Mouse (Mus musculus): Measurements from ENCODE around the gene E130208F15Rik.

Gene E130208F15Rik

DNA sequence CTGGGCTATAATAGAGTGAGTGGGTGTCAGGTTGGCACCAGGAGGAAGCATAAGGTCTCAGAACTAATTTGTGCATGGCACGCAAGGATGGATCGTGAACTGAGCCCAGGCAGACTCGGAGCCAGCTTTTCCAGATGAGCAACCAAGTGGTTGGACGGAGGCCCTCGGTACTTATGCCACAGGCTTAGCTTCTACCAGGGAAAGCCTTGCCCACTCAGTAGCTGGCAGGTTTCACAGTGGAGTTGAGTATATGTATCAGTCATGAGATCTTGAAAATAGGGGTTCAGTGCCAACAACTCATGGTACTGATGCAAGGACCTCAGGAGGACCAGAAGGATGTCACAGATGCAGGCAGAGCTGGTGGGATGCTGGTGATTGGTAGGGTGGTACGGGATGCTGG, 14.1 kb downstream of the E130208F15Rik start:
- no peak for DNase-seq (ENCODE audit: low read depth)

DNA sequence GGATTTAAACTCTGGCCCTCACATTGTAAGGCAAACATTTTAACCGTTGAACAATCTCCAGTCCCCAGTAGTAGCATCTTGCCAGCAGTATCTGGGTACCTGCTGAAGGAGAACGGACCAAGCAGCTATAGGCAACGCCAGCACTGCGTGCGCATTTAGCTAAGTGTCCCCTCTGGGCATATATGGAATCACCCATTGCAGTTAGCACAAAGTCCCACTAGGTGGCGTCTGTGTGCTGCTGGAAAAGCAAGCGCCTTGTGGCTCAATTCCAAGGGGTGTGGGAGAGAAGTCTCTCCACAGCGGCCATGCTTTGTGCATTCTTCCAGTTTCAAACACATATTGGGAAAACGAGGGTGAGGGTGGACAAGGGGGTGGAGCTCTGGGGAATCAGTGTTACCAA, 14.8 kb downstream of the E130208F15Rik start:
- peak; percentile 85 for DNase-seq (ENCODE audit: low read depth)

DNA sequence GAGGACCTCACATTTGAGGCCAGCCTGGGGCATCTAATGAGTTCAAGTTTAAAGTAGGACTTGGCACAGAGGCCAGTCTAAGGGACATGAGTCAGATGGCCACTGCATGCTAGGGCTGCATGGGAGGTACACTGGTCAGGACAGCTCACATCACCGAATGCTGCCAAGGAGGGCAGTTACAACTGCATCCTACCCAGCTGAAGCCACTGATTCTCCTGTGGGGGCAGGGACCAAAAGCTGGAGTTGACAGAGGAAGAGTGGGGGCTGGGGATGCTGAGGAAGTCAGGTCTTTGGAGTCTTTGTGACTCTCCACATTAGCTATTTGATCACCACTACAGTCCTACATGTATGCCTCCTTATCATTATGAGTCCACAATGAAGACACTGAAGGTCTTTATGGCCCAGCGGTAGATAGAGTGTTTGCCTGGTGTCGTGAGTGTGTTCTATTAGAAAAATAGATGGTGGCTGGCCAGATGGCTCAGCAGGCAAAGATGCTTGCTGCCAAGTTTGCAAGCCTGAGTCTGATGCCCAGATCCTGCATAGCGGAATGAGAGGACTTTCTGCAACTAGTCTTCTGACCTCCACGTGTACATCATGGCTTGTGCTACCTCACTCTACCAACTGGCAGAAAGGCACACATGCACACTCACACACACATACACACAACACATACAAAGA, 18.0 kb downstream of the E130208F15Rik start:
- DNase-seq (ENCODE audit: low read depth) = no peak

DNA sequence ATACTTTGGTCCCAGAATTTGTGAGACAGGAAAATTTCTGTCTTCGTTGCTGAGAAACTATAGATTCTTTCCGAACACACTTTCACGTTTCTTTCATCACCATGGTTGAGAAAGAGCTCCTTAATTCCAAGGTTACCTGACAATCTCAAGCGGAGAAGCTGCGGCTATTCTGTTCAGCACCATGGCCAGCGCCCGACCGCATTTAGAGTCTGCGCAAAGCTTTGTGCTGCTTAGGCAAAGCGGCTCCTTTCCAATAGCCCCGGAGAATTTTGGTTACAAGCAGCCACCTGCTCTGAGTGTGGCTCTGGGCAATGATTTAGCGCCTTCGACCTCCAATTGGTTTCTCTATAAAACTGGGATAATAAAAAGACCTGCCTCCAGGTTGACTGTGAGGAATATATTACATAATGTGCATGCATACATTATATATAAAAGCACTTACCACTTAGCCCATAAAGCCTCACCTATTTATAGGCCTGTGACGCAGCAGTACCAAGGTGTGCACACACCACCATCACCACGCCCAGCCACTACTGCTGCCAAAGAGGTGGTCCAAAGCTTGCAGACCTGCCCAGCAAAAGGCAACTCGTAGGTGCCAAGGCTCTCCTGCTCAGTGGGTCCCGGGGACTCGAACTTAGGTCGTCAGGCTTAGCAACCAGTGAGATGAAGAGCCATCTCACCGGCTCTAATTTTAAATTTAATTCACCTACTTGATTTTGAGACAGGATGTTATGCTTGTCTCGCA, 25.3 kb downstream of the E130208F15Rik start:
- peak; percentile 82 for DNase-seq (ENCODE audit: low read depth)

DNA sequence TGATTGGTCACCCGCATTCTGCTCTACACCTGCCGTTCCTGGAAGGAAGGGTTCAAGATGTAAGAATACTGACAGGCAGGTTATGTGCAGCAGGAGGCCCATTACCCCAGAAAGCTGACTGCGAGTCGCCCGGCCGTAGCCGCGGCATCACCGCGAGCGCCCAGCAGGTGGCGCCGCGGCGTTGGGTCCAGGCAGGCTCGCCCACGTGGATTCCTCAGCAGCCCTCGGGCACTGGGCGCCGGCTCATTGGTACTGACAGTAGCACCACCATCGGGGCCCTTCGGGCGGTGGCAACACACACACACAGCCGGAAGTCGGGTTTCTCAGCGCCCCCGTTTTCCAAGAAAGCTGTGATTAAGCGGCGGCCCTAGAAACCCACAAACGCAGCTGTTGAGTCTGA, 26.3 kb downstream of the E130208F15Rik start:
- peak; percentile 81 for DNase-seq (ENCODE audit: low read depth)

DNA sequence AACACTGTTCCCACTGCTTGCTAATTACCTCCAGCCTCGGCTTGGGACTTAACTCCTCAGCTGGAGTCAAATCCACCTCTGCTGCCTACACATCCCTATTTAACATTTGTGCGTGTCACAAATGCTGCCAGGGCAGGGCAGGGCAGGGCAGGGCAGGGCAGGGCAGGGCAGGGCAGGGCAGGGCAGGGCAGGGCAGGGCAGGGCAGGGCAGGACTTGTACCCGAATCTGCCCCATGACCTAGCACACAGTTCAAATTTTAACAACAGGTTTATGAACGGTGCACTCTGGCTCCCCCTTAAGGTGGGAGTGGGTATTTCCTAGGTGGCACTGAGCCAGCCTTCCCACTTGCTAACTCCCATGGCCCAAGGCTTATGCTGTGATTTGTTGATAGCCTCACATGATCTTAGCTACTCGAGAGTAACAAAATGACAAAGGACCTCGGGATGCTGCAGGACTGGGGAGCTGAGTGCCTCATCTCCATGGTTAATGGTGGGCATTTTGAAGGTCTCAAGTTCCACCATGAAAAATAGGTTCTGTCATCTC, 31.8 kb downstream of the E130208F15Rik start:
- DNase-seq (ENCODE audit: low read depth) = peak; percentile 86

DNA sequence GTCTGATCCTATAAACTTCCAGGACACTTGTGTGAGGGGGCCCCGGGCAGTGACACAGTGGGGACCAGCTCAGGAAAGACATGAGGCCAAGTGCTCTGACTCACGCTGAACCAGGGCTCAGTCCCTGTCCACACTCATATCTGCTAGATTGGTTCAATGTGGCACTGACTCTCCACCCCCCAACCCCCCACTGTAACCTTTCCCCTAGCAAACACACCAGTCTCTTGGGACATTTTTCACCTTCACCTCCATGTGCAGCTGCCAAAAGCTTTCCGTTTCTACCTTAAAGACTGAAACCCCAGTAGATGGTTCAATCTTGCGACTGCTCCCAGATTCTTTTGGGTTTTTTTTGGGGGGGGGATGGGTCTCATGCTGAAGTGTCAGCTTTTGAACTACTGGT, 32.5 kb downstream of the E130208F15Rik start:
- no peak for DNase-seq (ENCODE audit: low read depth)

DNA sequence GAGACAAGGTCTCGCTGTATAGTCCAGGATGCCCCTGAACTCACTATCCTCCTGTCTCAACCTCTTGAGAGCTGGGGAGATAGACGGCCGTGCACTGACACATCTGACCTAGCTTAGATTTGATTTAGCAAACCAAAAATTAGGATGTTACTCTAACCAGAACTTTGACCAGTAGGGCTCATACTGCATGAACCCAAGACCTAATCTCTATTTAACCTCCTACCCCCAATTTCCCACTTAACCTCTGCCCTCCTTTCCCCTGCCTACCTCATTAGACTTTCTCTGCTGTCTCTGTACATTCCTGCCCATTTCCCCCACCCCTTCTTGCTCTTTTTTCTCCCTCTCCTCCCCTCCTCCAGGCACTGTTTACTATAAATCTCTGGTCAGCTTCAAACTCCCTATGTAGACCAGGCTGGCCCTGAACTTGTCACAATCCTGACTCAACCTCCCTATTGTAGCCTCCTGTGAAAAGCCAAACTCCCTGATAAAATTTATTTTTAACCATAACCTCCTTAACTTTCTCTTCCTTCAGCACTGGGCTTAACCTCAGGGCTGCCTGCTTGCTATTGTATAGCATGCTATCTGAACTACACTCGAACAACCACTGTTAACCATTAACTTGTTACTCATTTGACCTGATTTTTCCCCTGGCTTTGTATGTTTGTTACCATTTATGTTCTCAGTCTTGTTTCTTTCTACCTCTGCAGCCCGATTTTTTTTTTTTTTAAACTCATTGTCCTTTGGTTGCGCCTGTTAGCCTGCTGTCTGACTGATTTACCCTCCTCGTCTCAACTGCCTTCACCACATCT, 37.0 kb downstream of the E130208F15Rik start:
- no peak for DNase-seq (ENCODE audit: low read depth)

DNA sequence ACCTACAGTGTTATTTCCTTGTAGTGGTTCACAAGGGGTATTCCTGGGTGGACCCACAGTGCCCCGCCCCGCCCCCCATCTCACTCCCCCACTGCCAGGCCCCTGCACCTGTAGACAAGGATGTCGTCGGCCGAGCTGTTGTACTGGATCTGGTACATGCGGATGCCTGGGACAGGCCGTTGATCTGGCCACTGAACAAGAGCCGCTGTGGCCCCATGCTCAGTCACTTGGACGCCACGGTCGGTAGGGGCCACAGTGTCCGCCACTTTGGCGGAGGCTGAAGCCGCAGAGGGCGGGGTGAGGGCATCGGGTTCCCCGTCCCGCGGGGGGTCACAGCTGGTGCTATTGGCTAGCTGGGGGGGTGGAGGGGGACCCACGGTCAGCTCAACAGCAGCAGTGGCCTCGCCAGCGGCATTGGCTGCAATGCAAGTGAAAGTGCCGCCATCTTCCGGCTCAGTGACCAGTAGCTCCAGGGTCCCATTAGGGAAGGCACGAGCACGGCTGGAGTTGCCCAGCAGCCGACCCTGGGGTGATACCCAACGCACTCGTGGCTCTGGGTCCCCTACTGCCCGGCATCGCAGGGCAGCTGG, 37.8 kb downstream of the E130208F15Rik start:
- no peak for DNase-seq (ENCODE audit: low read depth)

DNA sequence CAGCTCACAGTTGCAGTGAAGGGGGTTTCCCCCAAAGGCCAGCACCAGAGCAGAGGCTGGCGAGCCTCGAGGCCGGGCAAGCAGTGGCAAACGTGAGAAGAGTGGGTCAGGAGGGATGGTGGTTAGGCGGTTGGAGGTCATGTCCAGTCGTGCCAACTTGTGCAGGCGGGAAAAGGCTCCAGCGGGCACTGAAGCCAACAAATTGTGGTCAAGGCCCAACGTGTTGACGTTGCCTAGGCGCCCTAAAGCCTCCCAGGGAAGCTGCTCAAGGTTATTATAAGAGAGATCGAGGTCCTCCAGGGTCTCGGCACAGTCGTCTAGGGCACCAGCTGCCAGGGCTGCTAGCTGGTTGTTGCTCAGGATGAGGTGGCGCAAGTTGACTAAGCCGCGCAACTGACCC, 38.5 kb downstream of the E130208F15Rik start:
- DNase-seq (ENCODE audit: low read depth) = no peak

DNA sequence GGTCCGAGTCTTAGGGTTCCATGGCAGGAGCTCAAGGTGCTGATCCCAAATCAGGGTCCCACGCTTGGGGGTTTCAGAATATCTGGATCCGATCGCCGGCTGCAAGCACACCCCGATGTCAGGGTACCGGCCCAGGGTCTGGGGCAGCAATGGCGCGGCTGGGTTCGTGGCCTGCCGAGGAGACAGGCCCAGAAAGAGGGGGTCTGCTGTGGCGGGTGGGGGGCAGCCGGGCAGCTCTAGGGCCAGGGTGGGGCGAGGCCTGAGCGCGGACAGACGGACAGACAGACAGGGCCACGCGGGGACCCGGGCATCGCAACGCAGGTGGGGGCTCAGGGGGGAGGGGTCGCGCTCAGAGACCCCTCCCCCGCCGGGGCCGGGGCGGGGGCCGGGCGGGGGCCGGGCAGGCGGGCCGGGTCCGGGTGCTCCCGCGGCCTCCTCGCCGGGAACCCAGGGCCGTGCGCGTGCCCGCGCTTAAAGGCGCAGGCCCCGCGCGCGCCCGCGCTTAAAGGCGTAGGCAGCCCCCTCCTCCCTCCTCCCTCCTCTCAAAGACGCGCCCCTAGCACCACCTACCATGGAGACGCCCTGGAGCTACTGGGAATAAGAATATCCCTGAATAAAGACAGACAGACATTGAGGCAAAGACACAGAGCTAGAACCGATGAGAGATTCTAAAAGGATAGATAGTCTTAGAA, 41.3 kb downstream of the E130208F15Rik start, which contains the start of gene Lrfn3:
Gene Lrfn3, minus strand, starts transcription at position 121 of the 692 bp plus-strand sequence.
- DNase-seq (ENCODE audit: low read depth) = no peak

DNA sequence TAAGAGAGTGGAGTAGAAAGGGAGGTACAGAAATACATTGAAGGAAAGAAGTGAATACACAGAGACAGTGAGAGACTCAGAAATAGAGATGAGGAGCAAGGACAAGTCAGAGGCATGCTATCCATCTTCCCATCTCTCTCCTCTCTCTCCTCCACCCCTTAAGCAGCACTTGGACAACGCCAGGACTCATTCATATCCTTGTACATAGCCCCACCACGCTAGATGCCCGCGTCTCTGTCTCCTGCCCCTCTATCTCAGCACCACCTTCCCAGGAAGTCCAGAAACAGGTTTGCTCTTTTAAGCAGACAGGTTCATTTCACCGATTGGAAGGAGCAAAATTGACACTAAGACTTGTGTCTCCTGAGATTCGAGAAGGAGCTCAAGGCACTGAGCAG, 41.8 kb downstream of the E130208F15Rik start:
- no peak for DNase-seq (ENCODE audit: low read depth)

DNA sequence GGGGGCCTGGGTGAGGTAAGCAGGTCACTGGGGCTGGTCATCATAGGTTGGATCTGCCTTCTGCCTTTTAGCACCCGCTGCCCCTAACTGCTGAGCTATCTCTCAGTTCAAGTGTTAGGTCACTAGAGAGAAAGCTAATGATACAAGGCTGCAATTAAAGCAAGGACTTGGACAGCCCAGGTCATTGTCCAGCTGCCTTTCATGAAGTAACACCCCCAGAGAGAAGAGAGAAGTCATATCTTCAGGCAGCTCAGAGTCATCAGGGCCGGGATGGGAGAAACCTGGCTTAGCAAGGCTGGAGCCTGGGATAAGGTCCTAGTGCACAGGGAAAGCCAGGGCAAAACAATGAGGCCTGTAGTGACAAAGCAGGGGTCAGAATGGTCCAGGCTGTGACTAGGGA, 45.9 kb downstream of the E130208F15Rik start:
- DNase-seq (ENCODE audit: low read depth) = no peak

Data from naive thymus-derived CD4-positive, alpha-beta T cell, adult 2 months (primary cell).